Mouse (Mus musculus): Measurements from ENCODE around the gene Mad1l1. TPM values are rescaled to one million over a fixed set of nuclear protein-coding genes. Genes with fewer than 3 reads are reported as not detected.

The Mad1l1 gene
- total and polyA plus RNA-seq, 2 experiments = 6.7 to 14.4 TPM

GRCm38 (mm10) chr5:140264825-140265575, 56.4 kb downstream of the Mad1l1 start:
- DNase-seq (ENCODE audit: extremely low read depth, low read depth, low spot score) = peak; percentile 22
- peak overlapping the region; percentile 7; the same call in 1 of the 2 replicates for H3K27ac ChIP-seq (replicated peaks; ENCODE audit: insufficient read depth, low read depth, low read length)
- whole genome bisulfite sequencing = 81% methylated on average over 5 of the region's 5 CpGs
- H3K36me3 ChIP-seq (ENCODE audit: control insufficient read depth, insufficient read depth, low read length) = no peaks in the 10 kb centered on the region
- no peaks in the 10 kb centered on the region for H3K27me3 ChIP-seq (ENCODE audit: control insufficient read depth, insufficient read depth, low read length)
- no peaks in the 10 kb centered on the region for H3K79me2 ChIP-seq (ENCODE audit: control insufficient read depth, insufficient read depth, low read length)
- no peaks in the 10 kb centered on the region for H3K4me1 ChIP-seq (ENCODE audit: control insufficient read depth, insufficient read depth, low read length)
- TF ChIP-seq CTCF (IDR thresholded peaks at IDR 0.05; ENCODE audit: low read depth, low read length) (no peak), POLR2A (IDR thresholded peaks at IDR 0.05; ENCODE audit: extremely low read depth, insufficient read depth, low read length) (no peak)
- H3K4me3 ChIP-seq (ENCODE audit: insufficient read depth, low read depth, low read length) = no peak overlapping the region
- H3K9ac ChIP-seq (ENCODE audit: low read depth, low read length) = no peak overlapping the region

GRCm38 (mm10) chr5:140263754-140264749, 57.3 kb downstream of the Mad1l1 start:
- no peak overlapping the region for H3K4me3 ChIP-seq (ENCODE audit: insufficient read depth, low read depth, low read length)
- H3K36me3 ChIP-seq (ENCODE audit: control insufficient read depth, insufficient read depth, low read length) = no peaks in the 10 kb centered on the region
- no peak for DNase-seq (ENCODE audit: extremely low read depth, low read depth, low spot score)
- no peak for TF ChIP-seq CTCF (IDR thresholded peaks at IDR 0.05; ENCODE audit: low read depth, low read length)
- TF ChIP-seq POLR2A (IDR thresholded peaks at IDR 0.05; ENCODE audit: extremely low read depth, insufficient read depth, low read length) = no peak
- no peak overlapping the region for H3K27ac ChIP-seq (replicated peaks; ENCODE audit: insufficient read depth, low read depth, low read length)
- whole genome bisulfite sequencing = 92% methylated on average over 30 of the region's 30 CpGs
- H3K79me2 ChIP-seq (ENCODE audit: control insufficient read depth, insufficient read depth, low read length) = no peaks in the 10 kb centered on the region
- no peaks in the 10 kb centered on the region for H3K27me3 ChIP-seq (ENCODE audit: control insufficient read depth, insufficient read depth, low read length)
- H3K9ac ChIP-seq (ENCODE audit: low read depth, low read length) = no peak overlapping the region
- no peaks in the 10 kb centered on the region for H3K4me1 ChIP-seq (ENCODE audit: control insufficient read depth, insufficient read depth, low read length)

- Histone ChIP-seq H3K27ac (replicated peaks; ENCODE audit: insufficient read depth, low read depth, low read length) (no peak overlapping the region), H3K9ac (ENCODE audit: low read depth, low read length) (no peak overlapping the region), H3K4me3 (ENCODE audit: insufficient read depth, low read depth, low read length) (no peak overlapping the region), H3K79me2 (ENCODE audit: control insufficient read depth, insufficient read depth, low read length) (no peaks in the 10 kb centered on the region), H3K27me3 (ENCODE audit: control insufficient read depth, insufficient read depth, low read length) (no peaks in the 10 kb centered on the region), H3K36me3 (ENCODE audit: control insufficient read depth, insufficient read depth, low read length) (no peaks in the 10 kb centered on the region), H3K4me1 (ENCODE audit: control insufficient read depth, insufficient read depth, low read length) (no peaks in the 10 kb centered on the region)
- 95% methylated on average over 3 of the region's 3 CpGs for WGBS
- no peak for DNase-seq (ENCODE audit: extremely low read depth, low read depth, low spot score)
- TF ChIP-seq CTCF (IDR thresholded peaks at IDR 0.05; ENCODE audit: low read depth, low read length) (no peak), POLR2A (IDR thresholded peaks at IDR 0.05; ENCODE audit: extremely low read depth, insufficient read depth, low read length) (no peak)
These were observed 59.0 kb downstream of the Mad1l1 start for GRCm38 (mm10) chr5:140262401-140262800.

GRCm38 (mm10) chr5:140261313-140261712, 60.0 kb downstream of the Mad1l1 start:
- no peak for DNase-seq (ENCODE audit: extremely low read depth, low read depth, low spot score)
- H3K36me3 ChIP-seq (ENCODE audit: control insufficient read depth, insufficient read depth, low read length) = no peaks in the 10 kb centered on the region
- no peak overlapping the region for H3K4me3 ChIP-seq (ENCODE audit: insufficient read depth, low read depth, low read length)
- H3K27ac ChIP-seq (replicated peaks; ENCODE audit: insufficient read depth, low read depth, low read length) = no peak overlapping the region
- 95% methylated on average over 4 of the region's 4 CpGs for WGBS
- H3K4me1 ChIP-seq (ENCODE audit: control insufficient read depth, insufficient read depth, low read length) = no peaks in the 10 kb centered on the region
- no peaks in the 10 kb centered on the region for H3K27me3 ChIP-seq (ENCODE audit: control insufficient read depth, insufficient read depth, low read length)
- H3K79me2 ChIP-seq (ENCODE audit: control insufficient read depth, insufficient read depth, low read length) = no peaks in the 10 kb centered on the region
- TF ChIP-seq POLR2A (IDR thresholded peaks at IDR 0.05; ENCODE audit: extremely low read depth, insufficient read depth, low read length) = no peak
- H3K9ac ChIP-seq (ENCODE audit: low read depth, low read length) = no peak overlapping the region

- H3K9ac ChIP-seq (ENCODE audit: low read depth, low read length) = no peak overlapping the region
- TF ChIP-seq POLR2A (IDR thresholded peaks at IDR 0.05; ENCODE audit: extremely low read depth, insufficient read depth, low read length) (no peak), CTCF (IDR thresholded peaks at IDR 0.05; ENCODE audit: low read depth, low read length) (no peak)
- H3K27ac ChIP-seq (replicated peaks; ENCODE audit: insufficient read depth, low read depth, low read length) = no peak overlapping the region
- H3K36me3 ChIP-seq (ENCODE audit: control insufficient read depth, insufficient read depth, low read length) = no peaks in the 10 kb centered on the region
- 93% methylated on average over 5 of the region's 5 CpGs for WGBS
- no peaks in the 10 kb centered on the region for H3K27me3 ChIP-seq (ENCODE audit: control insufficient read depth, insufficient read depth, low read length)
- H3K4me1 ChIP-seq (ENCODE audit: control insufficient read depth, insufficient read depth, low read length) = no peaks in the 10 kb centered on the region
- no peaks in the 10 kb centered on the region for H3K79me2 ChIP-seq (ENCODE audit: control insufficient read depth, insufficient read depth, low read length)
- peak; percentile 11 for DNase-seq (ENCODE audit: extremely low read depth, low read depth, low spot score)
- no peak overlapping the region for H3K4me3 ChIP-seq (ENCODE audit: insufficient read depth, low read depth, low read length)
These were observed 62.7 kb downstream of the Mad1l1 start for GRCm38 (mm10) chr5:140258633-140259032.

Data from liver, adult 2 months (tissue).